Mouse (Mus musculus): ENCODE data around the gene Cyp8b1.

DNA sequence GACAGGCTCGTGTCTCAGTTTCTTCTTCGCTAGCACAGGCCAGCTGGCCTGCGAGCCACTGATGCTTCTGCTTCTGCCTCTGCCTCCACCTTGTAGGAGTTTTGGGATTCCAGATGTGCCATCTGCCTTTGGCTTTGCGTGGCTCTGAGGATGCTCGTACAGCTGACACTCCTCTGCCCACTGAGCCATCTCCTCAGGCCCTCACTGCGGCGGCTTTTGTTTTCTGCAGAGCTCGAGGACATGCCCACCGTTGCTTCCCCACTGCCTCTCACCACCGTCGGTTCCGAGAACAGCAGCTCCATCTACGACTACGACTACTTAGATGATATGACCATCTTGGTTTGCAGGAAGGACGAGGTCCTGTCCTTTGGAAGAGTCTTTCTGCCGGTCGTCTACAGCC lies 7.8 kb downstream of the Cyp8b1 start:
- no peak for TF ChIP-seq CTCF (conservative IDR thresholded peaks at IDR 0.05; ENCODE audit: low read length)
- no peak for TF ChIP-seq NANOG (IDR thresholded peaks at IDR 0.05; ENCODE audit: borderline replicate concordance, low read length)

Measured in E14TG2a.4 (cell line).